Mouse (Mus musculus): ENCODE results near the gene Cd59a. TPM values are rescaled to one million over a fixed set of nuclear protein-coding genes. Genes with fewer than 3 reads are reported as not detected.
"Not testable (repeated sequence)": the region's sequence is repeated elsewhere in the genome, so short reads cannot be mapped to it uniquely, and the experiment has no call there.

Gene Cd59a
- polyA plus RNA-seq, 1 experiment = 250 TPM

DNA sequence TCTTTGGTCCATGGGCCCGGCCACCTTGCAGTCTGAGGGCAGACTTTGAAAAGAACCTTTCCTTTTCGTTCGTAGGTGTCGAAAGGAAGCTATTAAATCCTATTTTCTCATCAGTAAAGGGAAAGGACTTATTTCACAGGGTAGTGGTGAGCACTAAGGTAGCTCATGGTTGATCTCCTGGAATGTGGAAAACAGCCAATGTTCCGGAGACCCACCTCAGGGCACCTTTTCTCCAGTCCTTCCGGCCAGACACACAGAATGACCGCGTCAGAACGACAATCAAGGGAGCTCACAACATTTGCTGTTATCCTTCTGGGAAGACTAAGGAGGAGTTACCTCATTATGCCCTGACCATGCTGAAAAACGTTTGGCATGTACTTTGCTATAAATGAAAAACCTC is 655 bp downstream of the Cd59a start:
- Histone ChIP-seq H3K4me3 (ENCODE audit: insufficient read depth, low read depth, low read length) (peak overlapping the region; percentile 71), H3K4me1 (ENCODE audit: control insufficient read depth, insufficient read depth, insufficient read length, low read length) (peaks cover 6% of the 10 kb centered on the region; the same call in 1 of the 2 replicates), H3K27ac (replicated peaks; ENCODE audit: low read depth, low read length) (peak overlapping the region; percentile 83)

DNA sequence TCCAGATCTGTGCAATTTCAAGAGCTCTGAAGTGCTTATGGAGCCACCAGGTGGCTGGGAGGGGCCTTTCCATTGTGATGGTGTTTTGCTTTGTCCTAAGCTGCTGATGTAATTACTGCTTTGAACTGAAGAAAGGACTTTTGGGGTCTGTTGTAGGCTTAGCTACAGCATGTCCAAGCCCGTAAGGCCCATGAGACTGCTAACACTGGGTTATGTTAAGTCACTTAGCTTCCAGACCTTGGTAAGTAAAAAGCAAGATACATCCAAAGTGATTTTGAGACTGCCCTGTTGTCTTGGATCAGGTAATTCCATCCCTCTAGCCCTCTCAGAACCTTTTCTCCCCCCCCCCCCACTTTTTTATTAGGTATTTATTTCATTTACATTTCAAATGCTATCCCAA is 1.2 kb downstream of the Cd59a start:
- H3K4me3 ChIP-seq (ENCODE audit: insufficient read depth, low read depth, low read length) = peak overlapping the region; percentile 71
- not testable (repeated sequence) for H3K4me1 ChIP-seq (ENCODE audit: control insufficient read depth, insufficient read depth, insufficient read length, low read length)
- H3K27ac ChIP-seq (replicated peaks; ENCODE audit: low read depth, low read length) = peak overlapping the region; percentile 83; the same call in 1 of the 2 replicates

- H3K27ac ChIP-seq (replicated peaks; ENCODE audit: low read depth, low read length); H3K4me3 ChIP-seq (ENCODE audit: insufficient read depth, low read depth, low read length); H3K4me1 ChIP-seq (ENCODE audit: control insufficient read depth, insufficient read depth, insufficient read length, low read length): not testable (repeated sequence)
These were observed 1.8 kb downstream of the Cd59a start for GRCm38 (mm10) chr2:104097396-104097795.

DNA sequence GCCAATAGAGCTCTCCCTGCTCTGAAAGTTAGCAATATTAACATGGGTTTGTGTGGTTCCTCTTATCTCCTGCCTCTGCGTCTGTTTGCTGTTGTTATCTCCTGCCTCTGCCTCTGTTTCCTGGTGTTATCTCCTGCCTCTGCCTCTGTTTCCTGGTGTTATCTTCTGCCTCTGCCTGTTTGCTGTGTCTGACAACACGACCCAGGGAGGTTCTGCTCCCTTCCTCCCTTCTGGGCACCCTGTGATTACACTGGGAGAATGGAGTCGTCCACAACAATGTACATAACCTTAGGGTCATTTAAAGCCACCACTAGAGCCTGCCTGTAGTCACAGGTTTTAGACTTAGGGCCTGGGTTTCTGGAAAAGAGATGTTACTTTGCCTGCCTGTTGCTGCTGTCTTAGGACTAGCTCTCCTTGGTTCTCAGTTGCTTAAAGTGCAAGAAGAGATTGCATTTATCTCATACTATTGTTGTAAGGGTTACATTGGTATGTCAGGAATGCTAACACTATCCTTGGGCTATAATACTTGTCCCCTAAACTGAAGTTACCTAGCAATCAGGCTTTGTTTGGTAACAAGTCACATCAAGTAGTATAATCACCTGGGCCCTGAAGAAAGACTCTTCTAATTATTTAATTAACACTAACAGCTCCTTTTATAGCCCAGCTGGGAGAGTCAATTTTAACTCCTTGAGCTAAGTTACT is 3.1 kb downstream of the Cd59a start:
- Histone ChIP-seq H3K27ac (replicated peaks; ENCODE audit: low read depth, low read length) (0 out of 2 replicates have a peak overlapping the region, but pooled peaks have one; percentile 20), H3K4me3 (ENCODE audit: insufficient read depth, low read depth, low read length) (no peak overlapping the region), H3K4me1 (ENCODE audit: control insufficient read depth, insufficient read depth, insufficient read length, low read length) (peaks cover 10% of the 10 kb centered on the region; the same call in 1 of the 2 replicates)

DNA sequence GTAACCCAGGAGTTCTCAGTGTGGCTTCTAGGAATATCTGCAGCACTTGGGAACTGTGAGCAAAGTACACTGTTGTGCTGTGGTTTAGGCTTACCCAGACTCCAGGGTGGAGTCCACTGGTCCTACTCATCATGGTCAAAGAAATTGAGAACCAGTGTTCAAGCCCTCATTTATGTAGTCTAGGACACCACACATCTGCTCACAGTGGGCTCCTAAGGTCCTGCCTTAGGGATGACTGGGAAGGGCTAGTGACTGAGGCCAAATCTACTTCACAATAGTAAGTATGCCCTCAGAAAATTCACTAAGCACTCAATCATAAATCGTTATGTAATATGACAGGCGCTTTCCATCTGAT is 3.6 kb downstream of the Cd59a start:
- no peak overlapping the region for H3K27ac ChIP-seq (replicated peaks; ENCODE audit: low read depth, low read length)
- peaks cover 10% of the 10 kb centered on the region; the same call in 1 of the 2 replicates for H3K4me1 ChIP-seq (ENCODE audit: control insufficient read depth, insufficient read depth, insufficient read length, low read length)
- H3K4me3 ChIP-seq (ENCODE audit: insufficient read depth, low read depth, low read length) = no peak overlapping the region

DNA sequence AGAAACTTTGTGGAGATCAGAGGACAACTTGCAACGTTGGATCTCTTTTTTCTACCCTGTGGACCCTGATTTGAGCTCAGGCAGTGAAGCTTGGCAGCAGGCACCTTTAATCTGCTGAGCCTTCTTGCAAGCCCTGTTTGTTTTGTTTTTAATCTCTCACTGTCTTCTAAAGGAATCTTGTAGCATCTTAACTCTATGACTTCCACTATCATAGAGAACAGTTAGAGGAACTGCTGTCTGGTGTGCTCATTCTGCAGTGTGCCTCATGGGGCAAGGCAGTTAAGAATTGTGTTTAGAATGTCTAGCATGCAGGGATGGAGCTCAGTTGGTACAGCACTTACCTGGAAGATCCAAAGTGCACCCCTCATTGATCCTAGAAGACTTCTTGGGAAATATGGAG is 4.3 kb downstream of the Cd59a start:
- H3K27ac ChIP-seq (replicated peaks; ENCODE audit: low read depth, low read length) = no peak overlapping the region
- H3K4me3 ChIP-seq (ENCODE audit: insufficient read depth, low read depth, low read length) = no peak overlapping the region
- H3K4me1 ChIP-seq (ENCODE audit: control insufficient read depth, insufficient read depth, insufficient read length, low read length) = peaks cover 10% of the 10 kb centered on the region; the same call in 1 of the 2 replicates

DNA sequence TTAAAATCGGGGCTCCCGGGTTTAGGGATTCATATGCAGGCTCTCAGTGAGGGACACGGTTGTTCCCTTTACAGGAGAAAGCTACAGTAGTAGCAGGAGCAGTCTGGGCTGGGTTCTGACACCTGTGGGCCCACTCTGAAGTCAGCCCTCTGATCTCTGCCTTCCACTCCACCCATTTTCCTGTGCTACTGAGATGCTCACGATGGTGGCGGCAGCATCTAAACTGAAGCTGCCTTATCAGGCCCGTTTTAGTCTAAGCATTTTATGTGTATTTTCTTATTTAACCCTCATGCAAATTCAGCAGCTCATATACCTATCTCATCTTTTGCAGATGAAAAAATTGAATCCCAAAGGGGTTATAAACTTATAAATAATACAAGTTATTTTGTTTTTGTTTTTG is 9.2 kb downstream of the Cd59a start:
- Histone ChIP-seq H3K4me3 (ENCODE audit: insufficient read depth, low read depth, low read length) (no peak overlapping the region), H3K4me1 (ENCODE audit: control insufficient read depth, insufficient read depth, insufficient read length, low read length) (peaks cover 8% of the 10 kb centered on the region; the same call in 1 of the 2 replicates)

DNA sequence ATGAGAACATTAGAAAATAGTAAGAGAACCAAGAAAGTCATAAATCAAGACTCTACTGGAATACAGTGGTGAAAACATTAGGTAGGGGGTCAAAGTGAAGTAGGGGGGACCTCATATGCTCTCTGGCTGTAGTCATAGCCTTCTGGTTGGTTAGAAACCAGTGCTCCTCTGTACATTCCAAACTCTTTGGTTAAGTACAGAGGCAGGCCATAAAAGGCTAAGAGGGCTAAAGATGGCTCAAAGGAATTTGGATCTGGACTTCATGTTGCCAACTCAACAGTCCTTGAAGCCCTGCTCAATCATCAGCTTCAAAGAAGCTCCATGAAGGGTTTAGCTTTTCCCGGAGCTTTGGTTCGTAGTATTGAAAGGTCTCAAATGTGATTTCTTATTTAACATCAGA is 13.4 kb downstream of the Cd59a start:
- H3K4me1 ChIP-seq (ENCODE audit: control insufficient read depth, insufficient read depth, insufficient read length, low read length); H3K4me3 ChIP-seq (ENCODE audit: insufficient read depth, low read depth, low read length); H3K27ac ChIP-seq (replicated peaks; ENCODE audit: low read depth, low read length): not testable (repeated sequence)

More for the DNA sequence above, 9.2 kb downstream of the Cd59a start:
- H3K27ac ChIP-seq (replicated peaks; ENCODE audit: low read depth, low read length) = no peak overlapping the region

- peak overlapping the region; percentile 30; the same call in 1 of the 2 replicates for H3K27ac ChIP-seq (replicated peaks; ENCODE audit: low read depth, low read length)
- peaks cover 6% of the 10 kb centered on the region; the same call in 1 of the 2 replicates for H3K4me1 ChIP-seq (ENCODE audit: control insufficient read depth, insufficient read depth, insufficient read length, low read length)
- H3K4me3 ChIP-seq (ENCODE audit: insufficient read depth, low read depth, low read length) = no peak overlapping the region
These were observed 13.9 kb downstream of the Cd59a start for GRCm38 (mm10) chr2:104109528-104109927.

- peaks cover 6% of the 10 kb centered on the region; the same call in 1 of the 2 replicates for H3K4me1 ChIP-seq (ENCODE audit: control insufficient read depth, insufficient read depth, insufficient read length, low read length)
These were observed 14.4 kb downstream of the Cd59a start for GRCm38 (mm10) chr2:104110031-104110430.

GRCm38 (mm10) chr2:104111170-104111797 is 15.7 kb downstream of the Cd59a start:
- not testable (repeated sequence) for H3K27ac ChIP-seq (replicated peaks; ENCODE audit: low read depth, low read length); H3K4me1 ChIP-seq (ENCODE audit: control insufficient read depth, insufficient read depth, insufficient read length, low read length); H3K4me3 ChIP-seq (ENCODE audit: insufficient read depth, low read depth, low read length)

More at GRCm38 (mm10) chr2:104110031-104110430, 14.4 kb downstream of the Cd59a start:
- Histone ChIP-seq H3K27ac (replicated peaks; ENCODE audit: low read depth, low read length) (peak overlapping the region; percentile 7; the same call in 1 of the 2 replicates), H3K4me3 (ENCODE audit: insufficient read depth, low read depth, low read length) (no peak overlapping the region)

- not testable (repeated sequence) for H3K27ac ChIP-seq (replicated peaks; ENCODE audit: low read depth, low read length)
These were observed 18.0 kb downstream of the Cd59a start for GRCm38 (mm10) chr2:104113563-104113962.

DNA sequence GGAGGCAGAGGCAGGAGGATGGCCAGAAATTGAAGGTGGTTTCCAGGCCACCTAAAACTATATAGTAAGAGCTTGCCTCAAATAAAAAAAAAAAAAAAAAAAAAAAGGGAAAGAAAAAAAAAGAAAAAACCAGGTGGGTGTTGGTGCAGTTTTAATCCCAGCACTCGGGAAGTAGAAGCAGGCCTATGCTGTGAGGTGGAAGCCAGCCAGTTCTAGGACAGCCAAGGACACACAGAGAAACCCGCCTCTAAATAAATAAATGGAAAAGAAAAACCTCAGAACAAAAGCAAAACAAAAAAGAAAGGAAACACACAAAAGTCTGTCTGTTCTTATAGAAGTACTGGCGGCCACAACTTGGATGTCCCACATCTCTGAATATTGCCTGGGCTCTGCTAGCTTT is 19.3 kb downstream of the Cd59a start:
- H3K4me1 ChIP-seq (ENCODE audit: control insufficient read depth, insufficient read depth, insufficient read length, low read length) = peaks cover 3% of the 10 kb centered on the region; the same call in 1 of the 2 replicates
- no peak overlapping the region for H3K4me3 ChIP-seq (ENCODE audit: insufficient read depth, low read depth, low read length)
- no peak overlapping the region for H3K27ac ChIP-seq (replicated peaks; ENCODE audit: low read depth, low read length)

More at GRCm38 (mm10) chr2:104113563-104113962, 18.0 kb downstream of the Cd59a start:
- not testable (repeated sequence) for H3K4me3 ChIP-seq (ENCODE audit: insufficient read depth, low read depth, low read length); H3K4me1 ChIP-seq (ENCODE audit: control insufficient read depth, insufficient read depth, insufficient read length, low read length)

GRCm38 (mm10) chr2:104117173-104117572 is 21.6 kb downstream of the Cd59a start:
- H3K4me1 ChIP-seq (ENCODE audit: control insufficient read depth, insufficient read depth, insufficient read length, low read length) = peaks cover 11% of the 10 kb centered on the region
- not testable (repeated sequence) for H3K4me3 ChIP-seq (ENCODE audit: insufficient read depth, low read depth, low read length); H3K27ac ChIP-seq (replicated peaks; ENCODE audit: low read depth, low read length)

- Histone ChIP-seq H3K27ac (replicated peaks; ENCODE audit: low read depth, low read length) (0 out of 2 replicates have a peak overlapping the region, but pooled peaks have one; percentile 29), H3K4me1 (ENCODE audit: control insufficient read depth, insufficient read depth, insufficient read length, low read length) (peaks cover 11% of the 10 kb centered on the region), H3K4me3 (ENCODE audit: insufficient read depth, low read depth, low read length) (no peak overlapping the region)
These were observed 23.5 kb downstream of the Cd59a start for GRCm38 (mm10) chr2:104119097-104119496.

Measured in brown adipose tissue, adult 24 weeks (tissue).